Mouse (Mus musculus) lung, adult 2 months (tissue): ENCODE measurements around the gene Ptk7.

Experiments
- CTCF ChIP-seq: fragments of 200-500 bp; IDR thresholded peaks from 2 replicates; pipeline ENCODE4 v1.5.1; 2011; ENCODE audit warnings: mild to moderate bottlenecking, low read length, control low read depth; ENCODE audit not compliant: insufficient read depth
- POLR2A ChIP-seq: fragments of 200-500 bp; IDR thresholded peaks from 2 replicates; pipeline ENCODE4 v1.6.1; 2011; ENCODE audit warnings: low read depth, mild to moderate bottlenecking, control low read depth, low read length, borderline replicate concordance; ENCODE audit errors: extremely low read depth

- TF ChIP-seq CTCF (no peak), POLR2A (no peak)
Observed at GRCm38 (mm10) chr17:46521963-46522668, 107.2 kb downstream of the Ptk7 start.
